In the genomic region with DNA sequence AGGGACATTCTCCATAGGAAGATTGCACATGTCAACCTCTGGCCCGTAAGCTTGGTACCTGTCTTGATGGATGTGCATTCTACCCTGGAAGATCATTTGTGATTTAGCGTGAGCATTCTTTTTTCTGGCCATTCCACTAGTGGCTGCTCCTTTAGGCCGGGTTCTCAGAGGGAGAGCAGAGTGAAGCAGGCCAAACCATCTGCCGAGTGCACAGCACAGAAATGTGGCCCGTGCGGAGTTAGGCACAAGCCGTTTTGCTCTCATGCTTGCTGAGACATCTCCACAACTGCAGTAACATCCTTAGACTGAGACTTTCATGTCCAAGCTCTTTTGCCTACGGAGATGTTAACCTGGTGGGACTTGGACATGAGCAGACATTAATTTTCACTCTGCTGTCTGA, we compare ENCODE assay signal across 15 mouse cellular contexts.
"Had no signal": no experiment of that assay in that cellular context is flagged by ENCODE, and none has a peak within 500 bp of the region (broad histone marks: within the 10 kb centered on the region; RNA-seq: fewer than 3 reads in every experiment).

No protein-coding gene starts in this region.

- H3K4me3 ChIP-seq: left cerebral cortex, adult 2 months; limb, embryonic 10.5 days; liver, embryonic 12.5 days; midbrain, embryonic 10.5 days; myocyte; neural tube, embryonic 15.5 days had no signal

- H3K4me2 ChIP-seq: liver, embryonic 12.5 days; lung, embryonic 14.5 days; neural tube, embryonic 15.5 days had no signal

- H3K9ac ChIP-seq: liver, embryonic 12.5 days; lung, embryonic 14.5 days; neural tube, embryonic 15.5 days had no signal

- H3K27me3 ChIP-seq: liver, embryonic 12.5 days; neural tube, embryonic 15.5 days had no signal

- H3K9me3 ChIP-seq: limb, embryonic 10.5 days; liver, embryonic 12.5 days; midbrain, embryonic 10.5 days; neural tube, embryonic 15.5 days had no signal

- H3K4me1 ChIP-seq: limb, embryonic 10.5 days had no signal

- ATAC-seq: liver, embryonic 12.5 days had no signal

- DNase-seq: kidney, postnatal 14 days; lung, embryonic 14.5 days; lung, postnatal 10 days; lung, postnatal 4 days; midbrain, embryonic 14.5 days; right cerebral cortex, adult 18-20 months; right cerebral cortex, postnatal 25 days; thymus, postnatal 14 days had no signal

- H3K27ac ChIP-seq: left cerebral cortex, adult 2 months; limb, embryonic 10.5 days; liver, embryonic 12.5 days; midbrain, embryonic 10.5 days; neural tube, embryonic 15.5 days; stomach, postnatal 0 days had no signal

- H3K36me3 ChIP-seq: limb, embryonic 10.5 days; liver, embryonic 12.5 days; midbrain, embryonic 10.5 days; neural tube, embryonic 15.5 days had no signal
